Mouse (Mus musculus) gastrocnemius, adult 8-10 months (tissue): Measurements from ENCODE around the gene Zc3h6. TPM values are rescaled to one million over a fixed set of nuclear protein-coding genes. Genes with fewer than 3 reads are reported as not detected.
"Not testable (repeated sequence)": the region's sequence is repeated elsewhere in the genome, so short reads cannot be mapped to it uniquely, and the experiment has no call there.

Experiments
- DNase-seq, 2 experiments: peaks; one replicate each; pipeline ENCODE4 v3.0.0; 2022; ENCODE audit warnings: low spot score in 2 of 2
- total RNA-seq, 4 experiments: library from RNA; stranded (reverse); gene quantifications; 2 replicates each; pipeline ENCODE4 v1.2.4; 2022

Zc3h6 gene
- 10 to 100 TPM in 2 of 4 experiments, 1 to 10 TPM in 2; 6.4 to 11.8 (median 10.0) TPM for total RNA-seq

DNA sequence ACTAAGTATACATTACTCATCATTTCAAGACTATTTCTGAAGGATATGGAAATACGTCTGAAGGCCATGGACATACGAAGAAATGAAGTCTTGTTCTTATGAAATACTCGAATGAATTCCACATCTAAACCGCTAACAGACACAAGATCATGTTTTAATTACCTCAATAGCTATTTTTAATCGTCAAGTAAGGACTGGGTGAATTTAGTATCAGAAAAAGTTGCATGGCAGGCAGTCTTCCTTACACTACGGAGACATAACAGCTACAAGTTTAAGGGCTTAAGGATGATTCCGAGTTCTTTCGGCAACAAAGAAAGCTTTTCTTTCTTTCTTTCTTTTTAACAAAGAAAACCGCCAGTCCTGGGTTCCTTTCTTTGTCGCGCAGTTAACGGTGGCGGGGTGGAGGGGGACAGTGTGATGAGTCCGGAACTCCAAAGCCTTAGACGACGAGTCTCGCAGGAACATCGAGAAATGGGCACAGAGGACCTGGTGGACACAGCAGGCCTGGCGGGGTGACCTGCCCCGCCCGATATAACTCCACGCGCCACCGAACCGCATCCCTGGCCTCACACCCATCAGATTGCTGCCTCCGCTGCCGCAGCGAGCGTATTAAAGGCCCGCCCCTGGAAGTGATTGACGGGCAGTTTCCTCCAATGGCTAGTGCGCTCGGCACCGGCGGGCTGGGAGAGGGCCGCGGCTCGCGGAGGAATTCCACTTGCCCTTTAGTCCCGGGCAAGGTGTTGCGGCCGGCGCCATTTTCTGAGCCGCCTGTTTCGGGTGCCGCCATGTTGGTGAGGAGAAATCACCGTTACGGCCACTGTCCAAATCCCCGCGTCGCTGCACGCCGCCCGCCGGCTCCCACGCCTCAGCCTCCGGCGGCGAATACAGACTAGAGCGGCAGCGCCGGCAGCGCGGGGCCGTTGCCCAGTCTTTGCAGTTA is at the start of gene Zc3h6:
Zc3h6 (plus strand) TSS at position 762 of the 940 bp plus-strand sequence.
- DNase-seq = peak; percentile 97 to 98

DNA sequence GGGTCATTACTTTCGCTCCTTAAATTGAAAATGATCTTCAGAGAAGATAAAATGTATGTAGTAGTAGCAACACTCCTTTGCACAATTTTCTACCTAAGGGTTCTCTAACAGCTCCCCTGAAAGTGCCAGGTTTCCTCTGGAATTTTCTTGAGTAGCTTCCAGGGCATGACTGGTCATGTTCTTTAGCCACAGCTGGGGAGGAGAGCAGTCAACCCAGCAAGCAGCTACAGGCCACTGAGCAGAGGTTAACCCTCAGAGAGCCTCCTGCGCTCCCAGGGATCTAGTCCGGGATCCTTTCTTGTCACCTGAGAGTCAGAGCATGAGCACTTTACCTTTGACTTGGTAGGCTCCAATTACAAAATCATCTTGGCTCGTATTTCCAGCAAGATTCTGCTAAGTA is 42.4 kb upstream of the Zc3h6 start:
- DNase-seq = no peak

DNA sequence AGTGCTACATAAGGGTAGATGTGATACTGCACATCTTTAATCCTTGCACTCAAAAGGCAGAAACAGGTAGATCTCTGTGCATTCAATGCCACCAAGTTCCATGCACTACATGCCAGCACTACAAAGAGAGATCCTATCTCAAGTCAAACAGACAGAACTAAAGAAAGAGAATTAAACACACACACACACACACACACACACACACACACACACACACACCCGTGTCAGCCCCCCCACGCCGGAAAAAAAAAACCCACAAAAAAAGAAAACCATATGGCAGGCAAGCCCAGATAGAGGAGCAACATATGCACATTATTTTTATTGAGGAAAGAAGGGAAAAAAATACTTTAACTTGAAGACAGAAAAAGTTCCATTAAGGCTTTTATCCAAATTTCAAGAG is 38.8 kb upstream of the Zc3h6 start:
- DNase-seq = no peak

DNA sequence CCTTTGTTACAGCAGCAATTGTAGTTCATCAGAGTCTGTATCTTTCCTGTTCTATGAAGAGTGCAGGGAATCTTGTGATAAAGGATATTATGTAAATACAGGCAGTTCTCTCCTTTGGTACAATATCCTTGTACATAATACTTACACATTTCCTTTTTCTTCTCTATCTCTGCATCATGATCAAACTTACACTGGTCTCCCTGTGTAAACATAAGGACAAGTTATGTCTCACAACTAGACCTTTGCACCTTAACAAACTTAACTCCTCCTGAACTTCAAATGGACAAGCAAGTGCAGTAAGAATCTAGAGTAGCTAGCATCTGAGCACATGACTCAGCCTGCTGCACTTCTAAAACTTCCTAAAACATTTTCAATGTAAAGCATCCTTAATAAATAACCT is 36.5 kb upstream of the Zc3h6 start:
- no peak for DNase-seq

GRCm38 (mm10) chr2:128936256-128936655 is 30.9 kb upstream of the Zc3h6 start:
- DNase-seq = no peak

DNA sequence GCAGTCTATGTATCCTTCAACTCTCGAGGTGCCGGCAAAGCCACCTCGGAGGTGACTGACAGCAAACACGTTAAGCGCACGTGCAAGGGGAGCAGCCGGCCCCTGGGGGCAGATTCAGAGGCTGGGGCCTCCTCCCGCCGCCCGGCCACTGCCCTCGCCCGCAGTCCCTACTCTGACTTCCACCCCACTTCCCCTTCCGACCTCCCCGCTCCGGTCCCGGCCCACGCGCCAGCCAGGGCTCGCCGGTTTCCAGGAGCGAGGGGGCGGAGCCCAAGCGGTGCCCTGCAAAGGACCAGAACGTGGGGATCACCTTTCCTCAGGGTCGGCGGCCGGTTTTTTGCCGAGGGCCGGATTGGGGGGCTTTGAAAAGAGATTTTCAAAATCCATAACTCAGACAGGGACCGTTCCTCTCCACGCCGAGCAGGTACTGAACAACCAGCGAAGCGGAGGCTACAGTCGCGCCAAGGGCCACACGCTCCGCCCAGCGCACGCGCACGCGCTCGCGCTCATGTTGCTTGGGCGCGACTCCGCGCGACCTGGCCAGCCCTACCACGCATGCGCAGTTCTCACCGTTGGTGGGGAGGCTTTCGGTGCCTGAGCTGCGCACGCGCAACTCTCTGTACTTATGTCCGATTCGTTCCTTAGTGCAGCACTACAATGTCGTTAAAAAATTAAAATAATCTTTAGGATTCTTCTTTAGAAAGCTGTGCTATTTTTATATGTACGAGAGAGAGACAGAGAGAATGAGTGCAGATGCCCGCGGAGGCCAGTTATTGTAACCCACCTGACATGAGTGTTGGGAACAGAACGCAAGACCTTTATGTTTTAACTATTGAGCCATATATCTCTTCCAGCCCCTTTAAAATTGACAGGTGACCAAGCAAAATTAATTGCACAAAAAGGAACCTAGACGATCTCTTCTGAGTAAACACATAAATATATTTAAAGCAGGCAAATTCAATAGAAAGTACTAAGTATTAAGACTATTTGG is 23.4 kb upstream of the Zc3h6 start, which contains the start of gene Zc3h8:
Zc3h8 (minus strand) TSS at position 540 of the 991 bp plus-strand sequence.
- DNase-seq = peak; percentile 91 to 95

- no peak for DNase-seq
Observed at GRCm38 (mm10) chr2:128947962-128948588, 19.1 kb upstream of the Zc3h6 start.

- DNase-seq = no peak
Observed at GRCm38 (mm10) chr2:128954186-128954585, 13.0 kb upstream of the Zc3h6 start.

DNA sequence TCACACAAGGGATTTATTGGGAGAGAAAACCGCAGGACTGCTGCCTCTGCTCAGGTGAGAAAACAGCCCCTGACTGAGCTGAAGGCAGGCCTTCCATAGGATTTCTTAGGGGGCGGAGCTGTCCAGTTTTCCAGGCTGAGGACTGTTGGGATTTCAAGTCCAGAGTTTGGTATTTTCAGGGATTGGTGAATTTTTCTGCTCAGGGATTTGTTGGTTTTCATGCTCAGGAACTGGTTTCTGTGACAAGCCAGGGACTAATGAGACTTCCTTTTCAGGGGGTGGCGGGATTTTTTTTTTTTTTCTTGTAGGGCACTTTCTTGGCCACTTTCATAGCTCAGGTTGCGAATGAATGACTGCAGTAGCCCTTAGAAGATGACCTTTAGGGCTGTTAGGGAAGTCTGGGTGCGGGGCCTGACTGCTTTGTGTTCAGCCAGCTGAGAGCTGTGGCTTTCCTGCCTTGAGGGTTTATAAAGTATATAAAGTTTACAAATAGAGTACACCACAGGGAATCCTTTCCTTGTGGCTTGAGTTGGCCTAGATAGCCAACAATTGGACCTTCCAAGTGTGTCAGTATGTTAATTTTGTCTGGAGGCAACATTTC is 1.6 kb upstream of the Zc3h6 start:
- no peak for DNase-seq

- DNase-seq = no peak
Observed at GRCm38 (mm10) chr2:128966236-128966635, 966 bp upstream of the Zc3h6 start.

DNA sequence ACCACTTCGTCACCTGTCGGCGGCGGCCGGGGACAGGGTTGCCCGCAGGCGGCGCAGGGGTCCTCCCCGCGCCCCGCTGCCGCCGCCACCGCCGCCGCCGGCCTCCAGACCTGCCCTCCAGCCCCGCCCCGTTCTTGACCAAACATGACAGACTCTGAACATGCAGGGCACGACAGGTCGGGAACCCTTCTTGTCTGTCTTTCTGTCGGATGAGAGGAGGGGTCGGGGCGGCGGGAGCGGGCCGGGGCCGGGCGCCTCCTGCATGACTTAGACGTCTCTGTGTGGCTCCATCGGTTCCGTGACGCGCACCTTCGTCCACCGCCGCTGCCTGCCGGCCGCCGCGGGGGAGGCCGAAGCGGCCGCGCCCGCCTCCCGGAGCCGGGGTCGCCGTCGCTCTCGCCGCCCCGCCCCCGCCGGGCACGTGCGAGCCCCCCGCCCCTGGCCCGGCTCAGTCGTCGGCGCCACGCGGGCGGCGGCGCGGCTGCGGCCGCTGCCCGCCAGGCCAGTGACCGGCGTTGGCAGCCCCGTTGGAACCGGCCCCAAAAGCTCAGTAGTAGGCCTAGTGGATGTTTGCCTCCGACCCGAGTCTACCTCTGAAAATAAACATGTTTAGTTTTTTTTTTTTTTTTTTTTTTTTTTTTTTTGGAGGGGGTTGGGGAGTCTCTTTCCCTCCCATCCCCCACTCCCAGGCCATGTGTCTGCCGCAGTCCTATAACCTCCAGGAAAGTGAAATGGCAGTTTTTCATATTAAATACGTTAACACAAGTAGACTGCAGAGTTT is 649 bp downstream of the Zc3h6 start, which contains the start of gene Gm10762:
Gm10762 (minus strand) TSS at position 65 of the 781 bp plus-strand sequence.
- DNase-seq = peak; percentile 59 to 66

- DNase-seq = no peak
Observed at GRCm38 (mm10) chr2:128968475-128969083, 1.4 kb downstream of the Zc3h6 start.

- no peak for DNase-seq
Observed at GRCm38 (mm10) chr2:128972301-128972700, 5.1 kb downstream of the Zc3h6 start.

DNA sequence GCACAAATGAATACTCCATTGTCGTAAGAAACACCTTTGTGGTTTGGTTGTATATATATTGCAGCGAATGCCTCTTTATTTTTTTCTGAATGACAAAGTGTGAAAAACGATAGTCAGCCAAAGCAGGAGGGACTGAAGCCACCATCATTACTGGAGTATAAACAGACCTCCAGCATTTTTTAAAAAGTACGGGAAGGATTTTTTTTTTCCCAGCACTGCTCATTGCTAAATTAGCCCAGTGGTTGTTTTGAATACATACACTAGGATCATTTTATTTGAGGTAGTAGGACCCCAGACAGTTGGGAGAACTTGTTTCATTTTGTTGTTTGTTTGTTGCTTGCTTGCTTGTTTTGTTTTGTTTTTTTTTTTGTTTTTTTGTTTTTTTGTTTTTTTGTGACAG is 8.4 kb downstream of the Zc3h6 start:
- no peak for DNase-seq

DNA sequence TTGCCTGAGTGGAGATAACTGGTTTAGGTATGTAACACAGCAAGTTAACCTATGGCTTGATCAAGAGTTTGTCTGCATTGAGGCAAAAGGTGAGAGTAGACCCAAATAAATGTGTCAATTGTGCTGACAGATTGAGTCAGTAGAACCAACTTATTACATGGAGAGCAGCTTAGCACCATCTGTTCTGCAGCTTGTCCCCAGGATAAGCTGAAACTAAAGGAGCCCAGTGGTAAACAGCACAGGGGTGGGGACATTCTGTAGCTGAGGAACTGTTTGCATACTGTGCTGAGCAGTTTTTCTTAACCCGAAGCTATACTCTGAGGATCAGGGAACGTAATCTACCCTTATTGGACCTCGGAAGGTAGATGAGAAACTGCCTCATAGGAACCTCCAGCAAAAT is 17.5 kb downstream of the Zc3h6 start:
- no peak for DNase-seq

- DNase-seq = no peak
Observed at GRCm38 (mm10) chr2:129004872-129005271, 37.7 kb downstream of the Zc3h6 start.

GRCm38 (mm10) chr2:129006194-129006749 is 39.1 kb downstream of the Zc3h6 start:
- no peak for DNase-seq

DNA sequence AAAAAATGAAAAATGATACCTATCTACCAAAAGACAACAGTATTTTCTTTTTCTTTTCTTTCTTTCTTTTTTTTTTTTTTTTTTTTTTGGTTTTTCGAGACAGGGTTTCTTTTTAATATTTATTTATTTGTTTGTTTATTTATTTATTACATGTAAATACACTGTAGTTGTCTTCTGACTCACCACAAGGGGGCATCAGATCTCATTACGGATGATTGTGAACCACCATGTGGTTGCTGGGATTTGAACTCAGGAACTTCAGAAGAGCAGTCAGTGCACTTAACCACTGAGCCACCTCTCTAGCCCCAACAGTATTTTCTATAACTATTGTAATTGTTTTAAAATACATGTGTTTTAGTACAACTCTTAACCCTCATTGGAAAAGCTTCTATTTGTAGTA is 41.7 kb downstream of the Zc3h6 start:
- DNase-seq = not testable (repeated sequence)

GRCm38 (mm10) chr2:129020106-129020505 is 52.9 kb downstream of the Zc3h6 start:
- DNase-seq = no peak
